Mouse (Mus musculus): ENCODE results near the gene Foxl2. TPM values are rescaled to one million over a fixed set of nuclear protein-coding genes. Genes with fewer than 3 reads are reported as not detected.

Foxl2 gene
- polyA plus RNA-seq, 1 experiment: 0.05 TPM

DNA sequence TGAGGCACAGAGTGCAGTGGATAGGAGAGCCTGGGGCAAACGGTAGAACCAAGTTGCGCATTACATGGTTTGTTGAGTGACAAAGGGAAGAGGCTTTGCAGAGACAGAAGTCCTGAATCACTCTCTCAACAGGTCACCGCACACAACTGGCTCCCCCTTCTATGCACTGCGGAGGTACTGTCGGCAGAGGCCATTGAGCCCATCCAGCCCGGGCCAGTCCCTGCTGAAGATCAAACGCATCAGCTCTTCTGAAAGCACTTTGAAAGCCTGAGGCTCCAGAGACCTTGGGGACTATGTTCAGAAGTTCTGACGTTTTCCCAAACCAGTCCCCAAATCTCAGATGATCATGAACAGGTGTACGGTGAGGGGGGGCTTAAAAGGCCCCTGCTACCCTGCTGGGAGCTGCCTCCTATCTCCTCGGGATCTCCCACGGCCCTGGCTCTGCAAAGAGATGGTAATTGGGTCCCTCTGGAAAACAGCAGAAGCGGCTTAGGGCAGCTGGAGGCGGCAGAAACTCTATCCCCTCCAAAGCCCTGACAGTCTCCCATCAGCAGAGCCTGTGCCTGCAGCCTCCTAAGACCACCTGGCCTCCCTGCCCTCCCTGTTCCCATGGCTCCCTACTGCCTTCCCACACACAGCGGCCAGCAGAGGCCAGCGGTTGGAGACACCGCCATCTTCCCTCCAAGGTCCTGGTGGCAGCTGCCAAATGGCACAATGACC lies 19.7 kb upstream of the Foxl2 start:
- Histone ChIP-seq H3K4me3 (ENCODE audit: control insufficient read depth, insufficient read depth, low read length) (no peak overlapping the region), H3K27ac (ENCODE audit: control insufficient read depth, insufficient read depth, low read length) (no peak overlapping the region), H3K4me1 (replicated peaks; ENCODE audit: control insufficient read depth, insufficient read depth, low read length) (no peaks in the 10 kb centered on the region), H3K27me3 (ENCODE audit: control insufficient read depth, insufficient read depth, low read length) (no peaks in the 10 kb centered on the region), H3K36me3 (ENCODE audit: control insufficient read depth, insufficient read depth, low read length) (no peaks in the 10 kb centered on the region)
- no peak for DNase-seq
- TF ChIP-seq CTCF (IDR thresholded peaks at IDR 0.05; ENCODE audit: borderline replicate concordance, control insufficient read depth, extremely low read depth, insufficient read depth, low read length, poor library complexity): no peak
- no peak for TF ChIP-seq POLR2A (IDR thresholded peaks at IDR 0.05; ENCODE audit: control insufficient read depth, extremely low read depth, insufficient read depth, low read length, poor library complexity)
- WGBS: 35% methylated on average over 16 of the region's 16 CpGs

DNA sequence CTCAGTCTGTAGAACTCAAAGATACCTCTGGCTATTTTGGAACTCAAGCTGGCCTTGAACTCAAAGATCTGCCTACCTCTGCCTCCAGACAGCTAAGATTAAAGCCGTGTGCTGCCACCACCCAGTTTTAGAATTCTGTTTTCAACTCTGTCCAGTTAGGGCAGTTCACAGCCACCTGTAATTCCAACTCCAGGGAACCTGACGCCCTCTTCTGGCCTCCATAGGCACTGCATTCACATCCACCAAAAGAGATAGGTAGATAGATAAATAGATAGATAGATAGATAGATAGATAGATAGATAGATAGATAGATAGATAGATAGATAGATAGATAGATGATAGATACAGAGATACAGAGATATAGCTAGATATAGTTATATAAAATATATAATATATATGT lies 15.8 kb upstream of the Foxl2 start:
- WGBS: 17% methylated on average over 2 of the region's 2 CpGs
- no peak overlapping the region for H3K27ac ChIP-seq (ENCODE audit: control insufficient read depth, insufficient read depth, low read length)
- TF ChIP-seq CTCF (IDR thresholded peaks at IDR 0.05; ENCODE audit: borderline replicate concordance, control insufficient read depth, extremely low read depth, insufficient read depth, low read length, poor library complexity) (no peak), POLR2A (IDR thresholded peaks at IDR 0.05; ENCODE audit: control insufficient read depth, extremely low read depth, insufficient read depth, low read length, poor library complexity) (no peak)

DNA sequence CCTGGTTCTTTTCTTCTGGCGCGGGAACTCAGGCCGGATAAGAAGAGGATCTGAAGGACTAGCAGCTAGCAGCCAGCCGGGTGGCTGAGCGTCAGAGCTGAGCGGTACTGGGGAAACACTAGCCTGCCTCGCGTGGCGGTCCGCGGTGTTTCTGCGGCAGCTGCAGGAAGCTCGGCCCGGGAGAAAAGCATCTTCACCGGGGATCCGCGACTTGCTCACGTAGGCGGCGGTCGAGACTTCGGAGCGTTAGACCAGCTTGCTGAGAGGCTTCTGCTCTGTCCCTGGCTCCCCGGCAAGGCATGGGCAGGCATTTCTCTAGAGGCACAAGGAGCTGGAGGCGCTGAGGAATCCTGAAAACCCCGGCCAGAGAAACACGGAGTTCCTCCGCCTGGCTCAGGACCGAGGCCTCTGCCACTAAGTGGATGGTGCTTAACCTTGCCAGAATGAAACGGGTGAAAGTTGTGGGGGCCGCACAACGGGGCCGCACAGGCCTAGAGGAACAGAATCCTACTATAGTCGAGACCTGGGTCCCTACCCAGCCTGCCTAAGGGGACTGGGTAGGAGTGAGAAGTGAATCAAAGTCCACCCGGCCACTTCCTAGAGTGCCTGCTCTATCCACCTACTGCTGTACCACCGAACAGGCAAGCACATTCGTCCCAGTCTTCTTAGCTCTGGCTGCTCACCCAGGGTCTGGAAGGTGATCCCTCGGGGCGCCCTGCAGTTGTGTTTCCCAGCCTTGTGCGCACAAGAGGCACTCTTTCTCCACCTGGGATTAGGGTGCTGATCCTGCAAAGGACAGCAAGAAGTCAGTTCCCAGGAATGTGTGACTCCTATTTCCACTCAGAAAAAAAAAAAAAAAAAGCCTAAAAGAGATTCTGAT lies 2.7 kb upstream of the Foxl2 start:
- Histone ChIP-seq H3K4me1 (replicated peaks; ENCODE audit: control insufficient read depth, insufficient read depth, low read length) (no peaks in the 10 kb centered on the region), H3K4me3 (ENCODE audit: control insufficient read depth, insufficient read depth, low read length) (no peak overlapping the region), H3K36me3 (ENCODE audit: control insufficient read depth, insufficient read depth, low read length) (no peaks in the 10 kb centered on the region), H3K27ac (ENCODE audit: control insufficient read depth, insufficient read depth, low read length) (no peak overlapping the region), H3K27me3 (ENCODE audit: control insufficient read depth, insufficient read depth, low read length) (peaks cover 11% of the 10 kb centered on the region)
- WGBS: 3% methylated on average over 40 of the region's 40 CpGs
- DNase-seq: no peak
- TF ChIP-seq CTCF (IDR thresholded peaks at IDR 0.05; ENCODE audit: borderline replicate concordance, control insufficient read depth, extremely low read depth, insufficient read depth, low read length, poor library complexity) (no peak), POLR2A (IDR thresholded peaks at IDR 0.05; ENCODE audit: control insufficient read depth, extremely low read depth, insufficient read depth, low read length, poor library complexity) (no peak)

More for the DNA sequence above, 15.8 kb upstream of the Foxl2 start:
- Histone ChIP-seq H3K4me3 (ENCODE audit: control insufficient read depth, insufficient read depth, low read length) (no peak overlapping the region), H3K4me1 (replicated peaks; ENCODE audit: control insufficient read depth, insufficient read depth, low read length) (no peaks in the 10 kb centered on the region), H3K27me3 (ENCODE audit: control insufficient read depth, insufficient read depth, low read length) (no peaks in the 10 kb centered on the region), H3K36me3 (ENCODE audit: control insufficient read depth, insufficient read depth, low read length) (no peaks in the 10 kb centered on the region)
- no peak for DNase-seq

DNA sequence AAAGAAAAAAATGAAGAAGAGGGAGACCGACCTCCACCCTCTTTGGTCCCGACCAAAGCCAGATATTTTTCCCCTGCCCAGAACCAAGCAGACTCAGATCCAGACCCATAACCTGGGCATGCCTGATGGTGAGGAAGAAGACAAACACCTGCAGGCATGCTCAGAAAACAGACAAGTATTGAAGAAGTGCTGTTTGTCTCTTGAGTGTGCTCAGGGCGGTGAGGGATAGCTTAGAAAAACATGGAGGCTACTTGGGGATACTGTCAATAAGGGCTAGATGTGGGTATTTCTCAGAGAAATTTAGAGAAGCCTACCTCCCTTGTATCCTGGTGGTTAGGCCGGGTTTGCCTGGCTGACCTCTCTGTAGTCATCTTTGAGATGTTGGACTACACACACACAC lies 1.8 kb upstream of the Foxl2 start:
- no peaks in the 10 kb centered on the region for H3K36me3 ChIP-seq (ENCODE audit: control insufficient read depth, insufficient read depth, low read length)
- H3K4me1 ChIP-seq (replicated peaks; ENCODE audit: control insufficient read depth, insufficient read depth, low read length): no peaks in the 10 kb centered on the region
- H3K4me3 ChIP-seq (ENCODE audit: control insufficient read depth, insufficient read depth, low read length): no peak overlapping the region
- TF ChIP-seq POLR2A (IDR thresholded peaks at IDR 0.05; ENCODE audit: control insufficient read depth, extremely low read depth, insufficient read depth, low read length, poor library complexity): no peak
- no peak for TF ChIP-seq CTCF (IDR thresholded peaks at IDR 0.05; ENCODE audit: borderline replicate concordance, control insufficient read depth, extremely low read depth, insufficient read depth, low read length, poor library complexity)
- H3K27me3 ChIP-seq (ENCODE audit: control insufficient read depth, insufficient read depth, low read length): peaks cover 13% of the 10 kb centered on the region
- DNase-seq: no peak
- 17% methylated on average over 4 of the region's 4 CpGs for WGBS
- no peak overlapping the region for H3K27ac ChIP-seq (ENCODE audit: control insufficient read depth, insufficient read depth, low read length)

DNA sequence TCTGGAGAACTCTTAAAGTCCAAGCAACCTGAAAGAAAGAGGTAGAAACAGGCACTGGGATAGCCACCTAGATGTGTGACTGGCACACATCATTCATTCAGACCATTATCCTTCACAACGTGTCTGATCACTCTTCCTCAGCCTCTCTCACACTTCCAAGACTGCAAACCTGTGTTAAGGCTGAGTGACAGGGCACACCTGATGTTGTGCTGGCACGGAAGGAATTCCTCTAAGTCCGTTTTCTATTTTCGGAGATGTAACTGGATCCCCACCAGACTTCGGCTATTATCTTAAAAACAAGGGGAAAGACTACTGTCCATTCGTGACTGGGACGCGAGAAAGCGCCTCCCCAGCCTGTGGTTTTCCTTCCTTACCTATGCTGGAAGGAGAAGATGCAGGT lies 1.3 kb upstream of the Foxl2 start:
- no peak for DNase-seq
- Histone ChIP-seq H3K27ac (ENCODE audit: control insufficient read depth, insufficient read depth, low read length) (no peak overlapping the region), H3K27me3 (ENCODE audit: control insufficient read depth, insufficient read depth, low read length) (peaks cover 15% of the 10 kb centered on the region), H3K36me3 (ENCODE audit: control insufficient read depth, insufficient read depth, low read length) (no peaks in the 10 kb centered on the region), H3K4me1 (replicated peaks; ENCODE audit: control insufficient read depth, insufficient read depth, low read length) (no peaks in the 10 kb centered on the region), H3K4me3 (ENCODE audit: control insufficient read depth, insufficient read depth, low read length) (no peak overlapping the region)
- no peak for TF ChIP-seq CTCF (IDR thresholded peaks at IDR 0.05; ENCODE audit: borderline replicate concordance, control insufficient read depth, extremely low read depth, insufficient read depth, low read length, poor library complexity)
- no peak for TF ChIP-seq POLR2A (IDR thresholded peaks at IDR 0.05; ENCODE audit: control insufficient read depth, extremely low read depth, insufficient read depth, low read length, poor library complexity)
- 14% methylated on average over 9 of the region's 9 CpGs for WGBS

DNA sequence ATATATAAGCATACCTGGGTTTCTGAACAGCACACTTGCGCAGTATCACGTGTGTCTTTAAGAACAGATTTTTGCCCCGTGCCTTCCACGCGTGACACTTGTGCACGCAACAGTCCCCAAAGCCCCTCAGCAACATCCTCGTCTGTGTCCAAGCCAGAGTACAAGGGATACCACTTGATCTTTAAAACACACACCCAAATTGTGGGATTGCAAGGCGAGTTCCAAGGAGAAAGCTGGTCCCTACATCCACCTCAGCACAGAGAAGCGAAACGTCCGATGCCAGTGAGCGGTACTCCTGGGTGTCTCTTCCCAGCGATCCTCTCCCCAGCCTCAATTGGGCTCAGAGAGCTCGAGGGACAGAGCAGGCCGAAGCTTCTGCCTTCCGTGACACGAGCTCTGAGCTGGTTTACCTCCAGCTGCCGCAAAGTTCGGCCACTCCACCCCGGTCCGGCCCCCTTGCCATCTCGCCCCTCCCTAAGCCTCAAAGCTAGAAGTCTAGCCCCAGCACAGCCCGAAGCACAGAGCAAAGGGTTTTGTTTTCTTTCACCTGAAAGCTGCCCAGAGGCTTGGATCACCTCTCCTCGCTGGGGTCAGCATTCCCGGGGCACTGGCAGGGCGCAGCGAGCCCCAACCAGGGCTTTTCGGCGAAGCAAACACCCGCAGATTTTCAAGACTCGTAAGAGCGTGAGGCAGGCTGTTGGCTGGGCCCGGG lies 541 bp upstream of the Foxl2 start:
- no peaks in the 10 kb centered on the region for H3K4me1 ChIP-seq (replicated peaks; ENCODE audit: control insufficient read depth, insufficient read depth, low read length)
- no peak for DNase-seq
- H3K36me3 ChIP-seq (ENCODE audit: control insufficient read depth, insufficient read depth, low read length): no peaks in the 10 kb centered on the region
- 7% methylated on average over 33 of the region's 33 CpGs for WGBS
- H3K27me3 ChIP-seq (ENCODE audit: control insufficient read depth, insufficient read depth, low read length): peaks cover 15% of the 10 kb centered on the region
- TF ChIP-seq POLR2A (IDR thresholded peaks at IDR 0.05; ENCODE audit: control insufficient read depth, extremely low read depth, insufficient read depth, low read length, poor library complexity) (no peak), CTCF (IDR thresholded peaks at IDR 0.05; ENCODE audit: borderline replicate concordance, control insufficient read depth, extremely low read depth, insufficient read depth, low read length, poor library complexity) (no peak)
- no peak overlapping the region for H3K27ac ChIP-seq (ENCODE audit: control insufficient read depth, insufficient read depth, low read length)
- H3K4me3 ChIP-seq (ENCODE audit: control insufficient read depth, insufficient read depth, low read length): no peak overlapping the region

All from thymus, adult 2 months (tissue).